Mouse (Mus musculus) C2C12 (cell line): ENCODE data around the gene Rpl18.

ENCODE experiments used
- CTCF ChIP-seq: IDR thresholded peaks from one replicate; pipeline ENCODE4 v1.5.1; 2011; ENCODE audit not compliant: control insufficient read depth, insufficient read depth, insufficient read length
- FOSL1 ChIP-seq: IDR thresholded peaks from one replicate; pipeline ENCODE4 v1.8.0; 2011; ENCODE audit warnings: mild to moderate bottlenecking, low read length; ENCODE audit not compliant: poor library complexity, insufficient read depth, severe bottlenecking
- MAX ChIP-seq: IDR thresholded peaks from one replicate; pipeline ENCODE4 v1.6.1; 2011; ENCODE audit warnings: mild to moderate bottlenecking, control low read depth
- MYOD1 ChIP-seq: IDR thresholded peaks from one replicate; pipeline ENCODE4 v1.6.1; 2011; ENCODE audit warnings: low read depth; ENCODE audit not compliant: control insufficient read depth, insufficient read length
- MYOG ChIP-seq: IDR thresholded peaks from one replicate; pipeline ENCODE4 v1.6.1; 2011; ENCODE audit not compliant: control insufficient read depth, insufficient read length; ENCODE audit errors: extremely low read depth
- USF1 ChIP-seq: IDR thresholded peaks from one replicate; pipeline ENCODE4 v1.6.1; 2011; ENCODE audit warnings: low read depth, mild to moderate bottlenecking, control low read depth, moderate library complexity

DNA sequence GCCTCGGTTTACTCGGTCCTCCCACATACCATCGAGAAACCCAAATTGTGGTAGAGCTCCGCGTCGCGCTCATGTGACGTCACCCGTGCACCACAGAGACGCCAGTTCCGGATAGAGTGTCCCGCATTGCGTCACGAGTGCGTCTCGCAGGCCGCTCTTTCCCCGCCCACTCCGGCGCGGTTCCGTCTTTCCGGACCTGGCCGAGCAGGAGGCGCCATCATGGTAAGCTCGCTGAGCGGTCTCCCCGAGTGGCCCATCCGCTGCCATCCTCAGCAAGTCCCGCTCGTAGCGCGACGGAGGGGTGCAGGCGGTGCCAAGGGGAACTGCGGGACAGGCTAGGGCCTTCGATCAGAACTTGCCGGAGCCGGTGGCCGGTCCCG is 2.7 kb downstream of the Rpl18 start, which contains the start of gene Sphk2:
- TF ChIP-seq CTCF (no peak), MYOD1 (no peak), MAX (peak; percentile 15), USF1 (peak; percentile 76), FOSL1 (no peak), MYOG (no peak)
